Mouse (Mus musculus) CH12.LX (cell line): ENCODE measurements around the gene Tradd.

Experiments
- CHD2 ChIP-seq: IDR thresholded peaks from 2 replicates; pipeline ENCODE4 v1.6.1; 2011; ENCODE audit warnings: low read length, improper control_type of control experiment
- CTCF ChIP-seq, 2 experiments: IDR thresholded peaks in 1 of 2; conservative IDR thresholded peaks in 1 of 2; 2 replicates each; pipeline ENCODE4 v1.5.1; 2011 to 2012; ENCODE audit warnings: low read depth in 2 of 2, low read length in 2 of 2, improper control_type of control experiment in 1 of 2, inconsistent platforms in 1 of 2, mild to moderate bottlenecking in 1 of 2, moderate library complexity in 1 of 2
- EP300 ChIP-seq: IDR thresholded peaks from 2 replicates; pipeline ENCODE4 v1.6.1; 2011; ENCODE audit warnings: low read length, improper control_type of control experiment
- KAT2A ChIP-seq: IDR thresholded peaks from 2 replicates; pipeline ENCODE4 v1.6.1; 2012; ENCODE audit warnings: low read length, improper control_type of control experiment, inconsistent platforms; ENCODE audit not compliant: insufficient replicate concordance
- MAZ ChIP-seq: IDR thresholded peaks from 2 replicates; pipeline ENCODE4 v1.6.1; 2012; ENCODE audit warnings: low read depth, mild to moderate bottlenecking, inconsistent platforms, low read length, improper control_type of control experiment, moderate library complexity
- MXI1 ChIP-seq: IDR thresholded peaks from 2 replicates; pipeline ENCODE4 v1.6.1; 2011; ENCODE audit warnings: mild to moderate bottlenecking, low read depth, low read length, improper control_type of control experiment
- MYC ChIP-seq: IDR thresholded peaks from 2 replicates; pipeline ENCODE4 v1.6.1; 2011; ENCODE audit warnings: low read depth, mild to moderate bottlenecking, improper control_type of control experiment, low read length
- POLR2A ChIP-seq: IDR thresholded peaks from 2 replicates; pipeline ENCODE4 v1.6.1; 2011; ENCODE audit warnings: low read depth, mild to moderate bottlenecking, improper control_type of control experiment, low read length
- SMC3 ChIP-seq: IDR thresholded peaks from 2 replicates; pipeline ENCODE4 v1.6.1; 2011; ENCODE audit warnings: low read depth, low read length, improper control_type of control experiment
- TBP ChIP-seq: conservative IDR thresholded peaks from 2 replicates; pipeline ENCODE4 v1.6.1; 2011; ENCODE audit warnings: low read depth, low read length, improper control_type of control experiment
- TCF12 ChIP-seq: IDR thresholded peaks from 2 replicates; pipeline ENCODE4 v1.6.1; 2014; ENCODE audit warnings: low read depth, mild to moderate bottlenecking, inconsistent platforms, low read length, improper control_type of control experiment
- USF1 ChIP-seq: IDR thresholded peaks from 2 replicates; pipeline ENCODE4 v1.6.1; 2014; ENCODE audit warnings: low read depth, mild to moderate bottlenecking, inconsistent platforms, low read length, improper control_type of control experiment
- USF2 ChIP-seq: conservative IDR thresholded peaks from 2 replicates; pipeline ENCODE4 v1.6.1; 2011; ENCODE audit warnings: low read depth, low read length, improper control_type of control experiment

DNA sequence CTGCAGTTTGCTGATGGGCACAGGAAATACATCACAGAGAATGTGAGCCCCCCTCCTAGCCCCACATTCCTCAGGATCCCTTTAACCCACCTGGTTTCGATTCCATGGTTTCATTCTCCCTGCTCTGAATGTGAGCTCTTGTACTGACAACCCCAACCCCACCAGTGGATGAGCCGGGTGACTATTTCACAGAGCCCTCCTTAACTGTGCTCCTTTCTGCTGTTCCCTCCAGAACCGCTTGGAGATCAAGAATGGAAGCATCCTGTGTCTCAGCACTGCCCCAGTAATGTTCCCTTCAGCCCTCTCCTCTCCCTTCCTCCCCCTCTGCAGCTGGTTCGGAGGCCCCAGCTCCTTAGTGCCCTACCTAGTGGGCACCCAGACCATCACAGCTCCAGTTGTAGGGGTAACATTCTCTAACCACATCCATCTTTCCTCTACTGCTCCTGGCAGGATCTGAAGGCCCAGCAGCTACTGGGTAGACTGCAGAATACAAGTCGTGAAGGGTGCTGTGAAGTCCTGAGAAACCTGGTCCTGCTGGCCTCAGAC lies 41.8 kb upstream of the Tradd start:
- no peak for TF ChIP-seq CTCF (conservative IDR thresholded peaks at IDR 0.05 in 1 of 2, IDR thresholded peaks at IDR 0.05 in 1 of 2; ENCODE audit: low read depth in 2 of 2, low read length in 2 of 2)
- TF ChIP-seq POLR2A, result no peak
- TF ChIP-seq MAZ, result no peak
- TF ChIP-seq MXI1, result no peak
- TF ChIP-seq EP300, result no peak
- TF ChIP-seq CHD2, result no peak
- TF ChIP-seq KAT2A, result no peak
- no peak for TF ChIP-seq USF1
- no peak for TF ChIP-seq TCF12
- TF ChIP-seq USF2, result no peak
- TF ChIP-seq MYC, result no peak
- no peak for TF ChIP-seq SMC3
- TF ChIP-seq TBP, result no peak
